Mouse (Mus musculus) bone marrow, adult 2 months (tissue): Measurements from ENCODE around the gene Plxnd1. TPM values are rescaled to one million over a fixed set of nuclear protein-coding genes. Genes with fewer than 3 reads are reported as not detected.
A peak's percentile ranks its signal among the peaks of the same experiment; 100 is the strongest.

Source experiments
- H3K27ac ChIP-seq: fragments of 200-500 bp; 2 replicates; pipeline ENCODE4 v1.5.1; 2012; ENCODE audit warnings: low read depth, mild to moderate bottlenecking, control low read depth, inconsistent platforms, low read length; ENCODE audit not compliant: control insufficient read depth, poor library complexity, insufficient read depth
- H3K4me1 ChIP-seq: fragments of 200-500 bp; 2 replicates; pipeline ENCODE4 v1.6.1; 2011; ENCODE audit warnings: low read length; ENCODE audit not compliant: control insufficient read depth, insufficient read depth
- H3K4me3 ChIP-seq: fragments of 200-500 bp; replicated peaks from 2 replicates; pipeline ENCODE3; 2011; ENCODE audit warnings: mild to moderate bottlenecking, low read depth, low read length, control low read depth; ENCODE audit not compliant: control insufficient read depth
- CTCF ChIP-seq: fragments of 200-500 bp; IDR thresholded peaks from 2 replicates; pipeline ENCODE4 v1.5.1; 2011; ENCODE audit warnings: low read length, control low read depth; ENCODE audit not compliant: control insufficient read depth, insufficient read depth
- POLR2A ChIP-seq: fragments of 200-500 bp; IDR thresholded peaks from 2 replicates; pipeline ENCODE4 v1.6.1; 2011; ENCODE audit warnings: low read depth, mild to moderate bottlenecking, control low read depth, low read length, borderline replicate concordance; ENCODE audit not compliant: control insufficient read depth
- WGBS: fragments of 180-500 bp; shearing (Covaris S2); methylation state at CpG from one replicate; pipeline ENCODE4 v1.1.7; 2018; 5-methylcytosine and 5-hydroxymethylcytosine counted together
- polyA plus RNA-seq: library from polyadenylated mRNA; stranded (reverse); fragments of >200 nt; gene quantifications from 2 replicates; pipeline ENCODE4 v1.2.4, GENCODE M21; 2011; ENCODE audit warnings: low replicate concordance; ENCODE audit not compliant: missing spikeins, insufficient read depth, insufficient read length

Gene Plxnd1
- polyA plus RNA-seq, 1 experiment, result 23.8 TPM

GRCm38 (mm10) chr6:115983306-115984038 is 11.3 kb downstream of the Plxnd1 start:
- Histone ChIP-seq H3K27ac (no peak overlapping the region), H3K4me3 (no peak overlapping the region), H3K4me1 (peaks cover 2% of the 10 kb centered on the region)
- TF ChIP-seq CTCF (no peak), POLR2A (no peak)
- 88% methylated on average over 12 of the region's 12 CpGs for WGBS

GRCm38 (mm10) chr6:115982889-115983288 is 11.9 kb downstream of the Plxnd1 start:
- TF ChIP-seq POLR2A (no peak), CTCF (no peak)

GRCm38 (mm10) chr6:115978596-115978995 is 16.2 kb downstream of the Plxnd1 start:
- no peaks in the 10 kb centered on the region; the same call in 1 of the 2 replicates for H3K4me1 ChIP-seq
- WGBS, result 82% methylated on average over 8 of the region's 8 CpGs
- TF ChIP-seq CTCF, result peak; percentile 24; the same call in 1 of the 2 replicates
- TF ChIP-seq POLR2A, result no peak
- no peak overlapping the region for H3K4me3 ChIP-seq
- H3K27ac ChIP-seq, result no peak overlapping the region

More at GRCm38 (mm10) chr6:115982889-115983288, 11.9 kb downstream of the Plxnd1 start:
- 77% methylated on average over 7 of the region's 7 CpGs for WGBS
- Histone ChIP-seq H3K4me1 (peaks cover 2% of the 10 kb centered on the region), H3K4me3 (no peak overlapping the region), H3K27ac (no peak overlapping the region)

- TF ChIP-seq CTCF (no peak), POLR2A (no peak)
- 71% methylated on average over 15 of the region's 15 CpGs for WGBS
- peaks cover 2% of the 10 kb centered on the region; the same call in 1 of the 2 replicates for H3K4me1 ChIP-seq
- no peak overlapping the region for H3K4me3 ChIP-seq
- H3K27ac ChIP-seq, result no peak overlapping the region
These were observed 17.0 kb downstream of the Plxnd1 start for GRCm38 (mm10) chr6:115977810-115978209.

- H3K4me3 ChIP-seq, result no peak overlapping the region
- WGBS, result 73% methylated on average over 8 of the region's 8 CpGs
- TF ChIP-seq CTCF (no peak), POLR2A (no peak)
- H3K4me1 ChIP-seq, result peaks cover 6% of the 10 kb centered on the region; the same call in 1 of the 2 replicates
- no peak overlapping the region for H3K27ac ChIP-seq
These were observed 19.2 kb downstream of the Plxnd1 start for GRCm38 (mm10) chr6:115975606-115976005.

GRCm38 (mm10) chr6:115973881-115974662 is 20.7 kb downstream of the Plxnd1 start:
- WGBS, result 74% methylated on average over 16 of the region's 16 CpGs
- Histone ChIP-seq H3K4me3 (no peak overlapping the region), H3K4me1 (peaks cover 17% of the 10 kb centered on the region), H3K27ac (no peak overlapping the region)
- no peak for TF ChIP-seq POLR2A
- TF ChIP-seq CTCF, result no peak

GRCm38 (mm10) chr6:115973139-115973875 is 21.5 kb downstream of the Plxnd1 start:
- TF ChIP-seq CTCF (no peak), POLR2A (no peak)
- Histone ChIP-seq H3K27ac (peak overlapping the region; percentile 37; the same call in 1 of the 2 replicates), H3K4me3 (no peak overlapping the region), H3K4me1 (peaks cover 17% of the 10 kb centered on the region)
- WGBS, result 60% methylated on average over 15 of the region's 15 CpGs
